Comparison of ENCODE assay signal across 8 mouse cellular contexts in genomic region chr7:75880650-75881049, GRCm38 (mm10). TPM values are rescaled to one million over a fixed set of nuclear protein-coding genes. Genes with fewer than 3 reads are reported as not detected.
DNase-seq lines count a peak whose midpoint lies in the region; ATAC-seq and TF ChIP-seq lines count a peak whose summit lies in the region.

No protein-coding gene starts in this region.

- no peak overlapping the region for H3K27ac ChIP-seq in cortical plate, adult 2 months (ENCODE audit: insufficient read depth, low read length)

- no peaks in the 10 kb centered on the region for H3K27me3 ChIP-seq in megakaryocyte, embryonic 14.5 days (replicated peaks)

- H3K4me3 ChIP-seq in cortical plate, adult 2 months (ENCODE audit: insufficient read depth, low read length), result no peak overlapping the region
- peak overlapping the region; percentile 64 for H3K4me3 ChIP-seq in megakaryocyte, embryonic 14.5 days (replicated peaks)

- peak; percentile 59 for ATAC-seq in activated CD4-positive, CD25-positive, alpha-beta regulatory T cell, adult 4 months

- H3K36me3 ChIP-seq in megakaryocyte, embryonic 14.5 days (replicated peaks; ENCODE audit: low read length), result peaks cover 2% of the 10 kb centered on the region

- peak; percentile 95 for TF ChIP-seq CTCF in cortical plate, adult 2 months (IDR thresholded peaks at IDR 0.05; ENCODE audit: extremely low read depth, insufficient read depth, low read length)

- TF ChIP-seq POLR2A in cortical plate, adult 2 months (IDR thresholded peaks at IDR 0.05; ENCODE audit: extremely low read depth, insufficient read depth, low read length), result no peak

- H3K9me3 ChIP-seq in megakaryocyte, embryonic 14.5 days, result no peaks in the 10 kb centered on the region

- H3K4me1 ChIP-seq in cortical plate, adult 2 months (ENCODE audit: control insufficient read depth, insufficient read depth, low read length), result no peaks in the 10 kb centered on the region
- peaks cover 56% of the 10 kb centered on the region for H3K4me1 ChIP-seq in megakaryocyte, embryonic 14.5 days

- DNase-seq in gastrocnemius, postnatal 10 days, result peak; percentile 88
- peak; percentile 91 for DNase-seq in induced T-regulatory cell, adult 2 months (ENCODE audit: low read depth)
- peak; percentile 31 to 67 for DNase-seq in left cerebral cortex, adult 8-10 months (ENCODE audit: low spot score in 2 of 2)
- peak; percentile 80 to 85 for DNase-seq in right cerebral cortex, adult 2 months (ENCODE audit: low spot score in 2 of 2)
- DNase-seq in urinary bladder, postnatal 10 days (ENCODE audit: low spot score), result peak; percentile 43

RNA-seq across cellular contexts. Expression of gene Klhl25, which starts 32.5 kb away (rescaled TPM):
- 10 to 100 TPM; 10.6 to 18.5 TPM for polyA plus RNA-seq in activated CD4-positive, CD25-positive, alpha-beta regulatory T cell, adult 4 months (2017; shearing (Covaris generic))
- polyA plus RNA-seq in cortical plate, adult 2 months (2012; rRNA removed), result 7.8 and 8.0 TPM in 2 replicates
- 1 to 10 TPM; 3.5 to 5.0 TPM for total RNA-seq in gastrocnemius, postnatal 10 days (2021)
- 10 to 100 TPM in 3 of 4 experiments, 1 to 10 TPM in 1; 9.5 to 11.8 (median 11.0) TPM for total RNA-seq in left cerebral cortex, adult 8-10 months (2022)
- polyA plus RNA-seq in megakaryocyte, embryonic 14.5 days (2012; ENCODE audit: insufficient read depth, low replicate concordance), result 2.8 and 11.9 TPM in 2 replicates
